Mouse (Mus musculus) erythroblast, embryonic 14.5 days (primary cell): ENCODE data around the gene Fsd1l.

Experiments
- GATA1 ChIP-seq: IDR thresholded peaks from 2 replicates; pipeline ENCODE4 v1.6.1; 2012; ENCODE audit warnings: low read length, inconsistent platforms, mixed read lengths
- TAL1 ChIP-seq: IDR thresholded peaks from 3 replicates; pipeline ENCODE4 v1.6.1; 2012; ENCODE audit warnings: low read length, inconsistent platforms, mixed read lengths

- no peak for TF ChIP-seq GATA1
- no peak for TF ChIP-seq TAL1
Observed at GRCm38 (mm10) chr4:53691418-53691817, 60.1 kb downstream of the Fsd1l start.
